Mouse (Mus musculus): ENCODE results near the gene Tex2. TPM values are rescaled to one million over a fixed set of nuclear protein-coding genes. Genes with fewer than 3 reads are reported as not detected.
A peak's percentile ranks its signal among the peaks of the same experiment; 100 is the strongest.

Gene Tex2
- polyA plus RNA-seq, 1 experiment, result 33.0 TPM

- H3K27me3 ChIP-seq (replicated peaks; ENCODE audit: control insufficient read depth, insufficient read depth, low read length), result no peaks in the 10 kb centered on the region
- TF ChIP-seq CTCF (conservative IDR thresholded peaks at IDR 0.05; ENCODE audit: insufficient read depth, insufficient read length, low read depth, low read length) (no peak), POLR2A (IDR thresholded peaks at IDR 0.05; ENCODE audit: low read depth, low read length) (no peak)
- peaks cover 3% of the 10 kb centered on the region; the same call in 1 of the 2 replicates for H3K4me1 ChIP-seq (ENCODE audit: control insufficient read depth, insufficient read depth, low read length)
- DNase-seq, result no peak
- H3K4me3 ChIP-seq (ENCODE audit: insufficient read depth, low read depth, low read length), result no peak overlapping the region
- 74% methylated on average over 4 of the region's 4 CpGs for WGBS
- H3K27ac ChIP-seq (ENCODE audit: insufficient read depth, low read depth, low read length), result no peak overlapping the region
- H3K36me3 ChIP-seq (ENCODE audit: control insufficient read depth, insufficient read depth, low read length), result 0 out of 2 replicates have a peak, but pooled peaks cover 1% of the 10 kb centered on the region
Measured at GRCm38 (mm10) chr11:106519519-106519918, 93.7 kb downstream of the Tex2 start.

GRCm38 (mm10) chr11:106518391-106518790 lies 94.8 kb downstream of the Tex2 start:
- no peak for DNase-seq
- Histone ChIP-seq H3K4me3 (ENCODE audit: insufficient read depth, low read depth, low read length) (no peak overlapping the region), H3K27me3 (replicated peaks; ENCODE audit: control insufficient read depth, insufficient read depth, low read length) (no peaks in the 10 kb centered on the region), H3K27ac (ENCODE audit: insufficient read depth, low read depth, low read length) (no peak overlapping the region), H3K36me3 (ENCODE audit: control insufficient read depth, insufficient read depth, low read length) (0 out of 2 replicates have a peak, but pooled peaks cover 1% of the 10 kb centered on the region), H3K4me1 (ENCODE audit: control insufficient read depth, insufficient read depth, low read length) (peaks cover 6% of the 10 kb centered on the region; the same call in 1 of the 2 replicates)
- WGBS, result 73% methylated on average over 4 of the region's 4 CpGs
- TF ChIP-seq CTCF (conservative IDR thresholded peaks at IDR 0.05; ENCODE audit: insufficient read depth, insufficient read length, low read depth, low read length) (no peak), POLR2A (IDR thresholded peaks at IDR 0.05; ENCODE audit: low read depth, low read length) (no peak)

GRCm38 (mm10) chr11:106515079-106515745 lies 98.0 kb downstream of the Tex2 start:
- Histone ChIP-seq H3K4me3 (ENCODE audit: insufficient read depth, low read depth, low read length) (no peak overlapping the region), H3K27me3 (replicated peaks; ENCODE audit: control insufficient read depth, insufficient read depth, low read length) (no peaks in the 10 kb centered on the region), H3K27ac (ENCODE audit: insufficient read depth, low read depth, low read length) (no peak overlapping the region), H3K4me1 (ENCODE audit: control insufficient read depth, insufficient read depth, low read length) (peaks cover 9% of the 10 kb centered on the region; the same call in 1 of the 2 replicates), H3K36me3 (ENCODE audit: control insufficient read depth, insufficient read depth, low read length) (peaks cover 1% of the 10 kb centered on the region; the same call in 1 of the 2 replicates)
- no peak for DNase-seq
- TF ChIP-seq CTCF (conservative IDR thresholded peaks at IDR 0.05; ENCODE audit: insufficient read depth, insufficient read length, low read depth, low read length) (no peak), POLR2A (IDR thresholded peaks at IDR 0.05; ENCODE audit: low read depth, low read length) (no peak)
- WGBS, result 72% methylated on average over 16 of the region's 16 CpGs

- H3K27me3 ChIP-seq (replicated peaks; ENCODE audit: control insufficient read depth, insufficient read depth, low read length), result no peaks in the 10 kb centered on the region
- WGBS, result 40% methylated on average over 5 of the region's 5 CpGs
- H3K27ac ChIP-seq (ENCODE audit: insufficient read depth, low read depth, low read length), result peak overlapping the region; percentile 65
- no peak overlapping the region for H3K4me3 ChIP-seq (ENCODE audit: insufficient read depth, low read depth, low read length)
- H3K4me1 ChIP-seq (ENCODE audit: control insufficient read depth, insufficient read depth, low read length), result peaks cover 9% of the 10 kb centered on the region; the same call in 1 of the 2 replicates
- TF ChIP-seq POLR2A (IDR thresholded peaks at IDR 0.05; ENCODE audit: low read depth, low read length), result no peak
- TF ChIP-seq CTCF (conservative IDR thresholded peaks at IDR 0.05; ENCODE audit: insufficient read depth, insufficient read length, low read depth, low read length), result no peak
- peak; percentile 87 for DNase-seq
- H3K36me3 ChIP-seq (ENCODE audit: control insufficient read depth, insufficient read depth, low read length), result no peaks in the 10 kb centered on the region; the same call in 1 of the 2 replicates
Measured at GRCm38 (mm10) chr11:106514446-106514845, 98.8 kb downstream of the Tex2 start.

- TF ChIP-seq CTCF (conservative IDR thresholded peaks at IDR 0.05; ENCODE audit: insufficient read depth, insufficient read length, low read depth, low read length), result peak; percentile 59
- TF ChIP-seq POLR2A (IDR thresholded peaks at IDR 0.05; ENCODE audit: low read depth, low read length), result no peak
- H3K27me3 ChIP-seq (replicated peaks; ENCODE audit: control insufficient read depth, insufficient read depth, low read length), result no peaks in the 10 kb centered on the region
- 43% methylated on average over 2 of the region's 2 CpGs for WGBS
- no peak overlapping the region for H3K4me3 ChIP-seq (ENCODE audit: insufficient read depth, low read depth, low read length)
- H3K4me1 ChIP-seq (ENCODE audit: control insufficient read depth, insufficient read depth, low read length), result peaks cover 9% of the 10 kb centered on the region; the same call in 1 of the 2 replicates
- no peaks in the 10 kb centered on the region; the same call in 1 of the 2 replicates for H3K36me3 ChIP-seq (ENCODE audit: control insufficient read depth, insufficient read depth, low read length)
- DNase-seq, result peak; percentile 72
- no peak overlapping the region for H3K27ac ChIP-seq (ENCODE audit: insufficient read depth, low read depth, low read length)
Measured at GRCm38 (mm10) chr11:106513166-106513565, 100.1 kb downstream of the Tex2 start.

- 62% methylated on average over 7 of the region's 7 CpGs for WGBS
- no peak overlapping the region for H3K27ac ChIP-seq (ENCODE audit: insufficient read depth, low read depth, low read length)
- TF ChIP-seq POLR2A (IDR thresholded peaks at IDR 0.05; ENCODE audit: low read depth, low read length) (no peak), CTCF (conservative IDR thresholded peaks at IDR 0.05; ENCODE audit: insufficient read depth, insufficient read length, low read depth, low read length) (no peak)
- H3K27me3 ChIP-seq (replicated peaks; ENCODE audit: control insufficient read depth, insufficient read depth, low read length), result no peaks in the 10 kb centered on the region
- peak; percentile 45 for DNase-seq
- no peak overlapping the region for H3K4me3 ChIP-seq (ENCODE audit: insufficient read depth, low read depth, low read length)
- no peaks in the 10 kb centered on the region; the same call in 1 of the 2 replicates for H3K36me3 ChIP-seq (ENCODE audit: control insufficient read depth, insufficient read depth, low read length)
- H3K4me1 ChIP-seq (ENCODE audit: control insufficient read depth, insufficient read depth, low read length), result peaks cover 9% of the 10 kb centered on the region; the same call in 1 of the 2 replicates
Measured at GRCm38 (mm10) chr11:106512006-106512390, 101.2 kb downstream of the Tex2 start.

GRCm38 (mm10) chr11:106511236-106512005 lies 101.8 kb downstream of the Tex2 start:
- H3K27me3 ChIP-seq (replicated peaks; ENCODE audit: control insufficient read depth, insufficient read depth, low read length), result no peaks in the 10 kb centered on the region
- no peak for DNase-seq
- no peak overlapping the region for H3K27ac ChIP-seq (ENCODE audit: insufficient read depth, low read depth, low read length)
- TF ChIP-seq CTCF (conservative IDR thresholded peaks at IDR 0.05; ENCODE audit: insufficient read depth, insufficient read length, low read depth, low read length) (no peak), POLR2A (IDR thresholded peaks at IDR 0.05; ENCODE audit: low read depth, low read length) (no peak)
- peaks cover 9% of the 10 kb centered on the region; the same call in 1 of the 2 replicates for H3K4me1 ChIP-seq (ENCODE audit: control insufficient read depth, insufficient read depth, low read length)
- no peaks in the 10 kb centered on the region; the same call in 1 of the 2 replicates for H3K36me3 ChIP-seq (ENCODE audit: control insufficient read depth, insufficient read depth, low read length)
- H3K4me3 ChIP-seq (ENCODE audit: insufficient read depth, low read depth, low read length), result no peak overlapping the region
- 74% methylated on average over 14 of the region's 14 CpGs for WGBS
